Mouse (Mus musculus): Measurements from ENCODE around the gene Hist1h4i.

GRCm38 (mm10) chr13:22041651-22042567, 747 bp upstream of the Hist1h4i start:
- no peak for TF ChIP-seq CTCF (IDR thresholded peaks at IDR 0.05; ENCODE audit: control insufficient read depth, insufficient read depth, insufficient read length)
- TF ChIP-seq FOSL1 (IDR thresholded peaks at IDR 0.05; ENCODE audit: insufficient read depth, low read length, poor library complexity, severe bottlenecking), result no peak
- no peak for TF ChIP-seq MAX (IDR thresholded peaks at IDR 0.05)
- no peak for TF ChIP-seq MYOG (IDR thresholded peaks at IDR 0.05; ENCODE audit: control insufficient read depth, extremely low read depth, insufficient read length)
- TF ChIP-seq CEBPB (IDR thresholded peaks at IDR 0.05; ENCODE audit: low read depth), result no peak
- no peak for TF ChIP-seq USF1 (IDR thresholded peaks at IDR 0.05; ENCODE audit: low read depth)
- TF ChIP-seq MYOD1 (IDR thresholded peaks at IDR 0.05; ENCODE audit: control insufficient read depth, insufficient read length, low read depth), result no peak

All from C2C12 (cell line).